Comparison of ENCODE assay signal across 10 mouse cellular contexts in genomic region chr7:10480588-10481233, GRCm38 (mm10). TPM values are rescaled to one million over a fixed set of nuclear protein-coding genes. Genes with fewer than 3 reads are reported as not detected.
DNase-seq lines count a peak whose midpoint lies in the region; ATAC-seq and TF ChIP-seq lines count a peak whose summit lies in the region.
"Had no signal": no experiment of that assay in that cellular context is flagged by ENCODE, and none has a peak within 500 bp of the region (broad histone marks: within the 10 kb centered on the region; RNA-seq: fewer than 3 reads in every experiment).

No protein-coding gene starts in this region.

- intact Hi-C loops in left cerebral cortex, adult 2 months (cut with DNase I) = loop anchor here (10.0 kb wide), 1 partner anchor 2004 kb away; no protein-coding TSS in a partner anchor

- DNase-seq in ZHBTc4 (ENCODE audit: low read depth, low spot score) = peak; percentile 38
- peak; percentile 37 for DNase-seq in cerebellum, adult 8-10 months
- peak; percentile 38 to 51 for DNase-seq in left cerebral cortex, adult 2 months (ENCODE audit: extremely low spot score in 1 of 2, low spot score in 2 of 2)
- peak; percentile 11 for DNase-seq in retina, postnatal 7 days (ENCODE audit: low read depth, low spot score)
- no peak for DNase-seq in adrenal gland, postnatal 25 days
- no peak for DNase-seq in adrenal gland, adult 8-10 months
- DNase-seq in gastrocnemius, postnatal 4 days (ENCODE audit: low spot score in 2 of 2) = no peak

- H3K27ac ChIP-seq in left cerebral cortex, adult 2 months = 0 out of 2 replicates have a peak overlapping the region, but pooled peaks have one; percentile 44

- no peak for TF ChIP-seq CTCF in left cerebral cortex, adult 2 months (IDR thresholded peaks at IDR 0.05)

- H3K4me3 ChIP-seq in left cerebral cortex, adult 2 months = peak overlapping the region; percentile 48
- H3K4me3 ChIP-seq: megakaryocyte, embryonic 14.5 days had no signal

- peak; percentile 57; the same call in 1 of the 2 replicates for ATAC-seq in frontal cortex, adult (ENCODE audit: low TSS enrichment)

RNA-seq across cellular contexts. Expression of gene Zik1, which starts 14.5 kb away (rescaled TPM):
- total RNA-seq in left cerebral cortex, adult 2 months (2021) = 10 to 100 TPM; 15.0 to 15.7 TPM
- total RNA-seq in adrenal gland, postnatal 25 days (2021) = 2.6 and 3.1 TPM in 2 replicates
- total RNA-seq in adrenal gland, adult 8-10 months (2022) = 1 to 10 TPM; 2.6 to 5.8 (median 3.6) TPM
- 1 to 10 TPM; 3.8 to 4.3 TPM for total RNA-seq in gastrocnemius, postnatal 4 days (2021)

RNA-seq across cellular contexts. Expression of gene Vmn1r67, which starts 37.6 kb away (rescaled TPM):
- total RNA-seq in left cerebral cortex, adult 2 months (2021) = not detected
- not detected in 2 replicates for total RNA-seq in adrenal gland, postnatal 25 days (2021)
- total RNA-seq in adrenal gland, adult 8-10 months (2022) = not detected
- not detected for total RNA-seq in gastrocnemius, postnatal 4 days (2021)
- total RNA-seq: common myeloid progenitor, adult 5-6 weeks had no signal

Comparison
In these comparisons a context has a peak if more than half of its experiments do, and no peak if none do; other contexts are left out.
1. DNase-seq: peak in ZHBTc4 (single experiment), cerebellum, adult 8-10 months (single experiment), left cerebral cortex, adult 2 months (2 of 2) and retina, postnatal 7 days (single experiment); none in adrenal gland, postnatal 25 days (single experiment), adrenal gland, adult 8-10 months (single experiment) and gastrocnemius, postnatal 4 days (0 of 2).